ENCODE assay signal across 14 mouse cellular contexts in the genomic region with DNA sequence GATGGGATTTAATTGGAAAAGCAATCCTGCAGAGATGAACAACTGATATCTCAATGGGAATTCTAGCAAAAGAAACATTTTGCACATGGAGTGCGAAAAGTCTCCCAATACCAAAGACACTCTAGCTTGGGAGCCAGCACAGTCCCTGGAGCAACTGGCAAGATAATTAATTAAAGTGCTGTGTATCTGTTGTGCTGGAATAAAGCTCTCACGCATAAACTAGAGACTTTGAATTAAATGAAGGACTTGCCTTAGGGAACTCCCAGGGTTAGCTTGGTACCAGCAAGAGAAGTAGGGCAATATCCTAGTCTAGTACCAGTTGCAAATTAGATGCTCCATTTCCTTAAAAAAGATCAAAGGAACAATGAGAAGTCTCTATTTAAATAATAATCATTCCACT.
"Had no signal": no experiment of that assay in that cellular context is flagged by ENCODE, and none has a peak within 500 bp of the region (broad histone marks: within the 10 kb centered on the region; RNA-seq: fewer than 3 reads in every experiment).

No protein-coding gene starts in this region.

- H3K4me1 ChIP-seq: kidney, embryonic 15.5 days; limb, embryonic 15.5 days; liver, embryonic 12.5 days; midbrain, embryonic 12.5 days; neural tube, embryonic 15.5 days; stomach, embryonic 15.5 days had no signal

- H3K9ac ChIP-seq: kidney, embryonic 15.5 days; limb, embryonic 15.5 days; liver, embryonic 12.5 days; lung, embryonic 14.5 days; midbrain, embryonic 12.5 days; neural tube, embryonic 15.5 days; stomach, embryonic 15.5 days had no signal

- H3K4me2 ChIP-seq: kidney, embryonic 15.5 days; limb, embryonic 15.5 days; liver, embryonic 12.5 days; lung, embryonic 14.5 days; midbrain, embryonic 12.5 days; neural tube, embryonic 15.5 days; stomach, embryonic 15.5 days had no signal

- H3K4me3 ChIP-seq: kidney, embryonic 15.5 days; left cerebral cortex, adult 2 months; limb, embryonic 15.5 days; liver, embryonic 12.5 days; midbrain, embryonic 12.5 days; myocyte; neural tube, embryonic 15.5 days; stomach, embryonic 15.5 days had no signal

- ATAC-seq: liver, embryonic 12.5 days had no signal

- H3K27ac ChIP-seq: kidney, embryonic 15.5 days; left cerebral cortex, adult 2 months; limb, embryonic 15.5 days; liver, embryonic 12.5 days; midbrain, embryonic 12.5 days; neural tube, embryonic 15.5 days; stomach, embryonic 15.5 days had no signal

- H3K36me3 ChIP-seq: kidney, embryonic 15.5 days; limb, embryonic 15.5 days; liver, embryonic 12.5 days; midbrain, embryonic 12.5 days; neural tube, embryonic 15.5 days; stomach, embryonic 15.5 days had no signal

- H3K27me3 ChIP-seq: kidney, embryonic 15.5 days; limb, embryonic 15.5 days; liver, embryonic 12.5 days; midbrain, embryonic 12.5 days; neural tube, embryonic 15.5 days; stomach, embryonic 15.5 days had no signal

- DNase-seq: kidney, postnatal 14 days; lung, embryonic 14.5 days; lung, postnatal 14 days; right cerebral cortex, postnatal 14 days; thymus, adult 2 months; thymus, postnatal 25 days had no signal

- H3K9me3 ChIP-seq: kidney, embryonic 15.5 days; limb, embryonic 15.5 days; liver, embryonic 12.5 days; midbrain, embryonic 12.5 days; neural tube, embryonic 15.5 days; stomach, embryonic 15.5 days had no signal
